Mouse (Mus musculus) ES-Bruce4 (cell line): ENCODE measurements at regions not wholly inside any gene's neighbourhood (a gene's known extent, or its start where the extent isn't known, plus 50 kb on each side); places are given as distances from the start of the nearest gene placed in this dataset.

Experiments used
- H3K27ac ChIP-seq: 2 replicates; pipeline ENCODE4 v1.5.1; 2012; ENCODE audit warnings: low read length, inconsistent platforms; ENCODE audit not compliant: insufficient read depth
- H3K27me3 ChIP-seq: 2 replicates; pipeline ENCODE4 v1.6.1; 2012; ENCODE audit warnings: mild to moderate bottlenecking, low read length, inconsistent platforms; ENCODE audit not compliant: control insufficient read depth, poor library complexity, insufficient read depth, severe bottlenecking
- H3K36me3 ChIP-seq: 2 replicates; pipeline ENCODE4 v1.6.1; 2012; ENCODE audit warnings: inconsistent platforms, mild to moderate bottlenecking, low read length, moderate library complexity; ENCODE audit not compliant: control insufficient read depth, poor library complexity, insufficient read depth, severe bottlenecking
- H3K4me1 ChIP-seq: one replicate; pipeline ENCODE4 v1.8.1; 2011; ENCODE audit warnings: low read length; ENCODE audit not compliant: control insufficient read depth, insufficient read depth
- H3K4me3 ChIP-seq: 2 replicates; pipeline ENCODE4 v1.5.1; 2011; ENCODE audit warnings: low read depth, mild to moderate bottlenecking, low read length
- H3K9ac ChIP-seq: 2 replicates; pipeline ENCODE4 v1.6.1; 2012; ENCODE audit warnings: low read depth, mild to moderate bottlenecking, inconsistent platforms; ENCODE audit not compliant: poor library complexity, severe bottlenecking
- H3K9me3 ChIP-seq: replicated peaks from 2 replicates; pipeline ENCODE4 v1.6.1; 2012; ENCODE audit warnings: mild to moderate bottlenecking, low read length, inconsistent platforms; ENCODE audit not compliant: control insufficient read depth, poor library complexity, insufficient read depth, severe bottlenecking
- CTCF ChIP-seq: IDR thresholded peaks from one replicate; pipeline ENCODE4 v1.8.1; 2011; ENCODE audit warnings: low read depth, low read length
- EP300 ChIP-seq: IDR thresholded peaks from 2 replicates; pipeline ENCODE4 v1.6.1; 2011; ENCODE audit warnings: low read depth, low read length; ENCODE audit not compliant: insufficient read depth
- POLR2A ChIP-seq: IDR thresholded peaks from one replicate; pipeline ENCODE4 v1.8.1; 2011; ENCODE audit warnings: low read length; ENCODE audit not compliant: insufficient read depth

DNA sequence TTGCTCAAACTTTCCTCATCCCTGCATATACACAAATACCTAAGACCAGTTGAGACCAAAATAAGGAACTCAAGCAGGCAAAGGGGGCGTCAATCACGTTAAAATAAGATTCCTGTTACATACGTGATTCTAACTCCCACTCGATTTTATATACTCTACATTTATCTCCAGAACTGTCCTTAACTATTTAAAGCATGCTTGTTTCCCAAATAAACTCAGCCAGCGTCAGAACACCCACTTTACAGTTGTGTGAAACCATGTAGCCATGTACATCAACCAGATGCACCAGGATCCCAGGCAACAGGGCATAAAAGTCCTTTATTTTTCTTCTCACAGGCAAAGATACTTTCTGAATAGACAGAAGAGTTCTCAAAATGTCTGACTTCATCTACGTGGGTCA, 61.5 kb downstream of the Ccna1 start:
- H3K4me3 ChIP-seq: no peak overlapping the region
- no peak overlapping the region for H3K27ac ChIP-seq
- no peaks in the 10 kb centered on the region for H3K9me3 ChIP-seq
- TF ChIP-seq EP300 (no peak), POLR2A (no peak), CTCF (no peak)
- H3K36me3 ChIP-seq: no peaks in the 10 kb centered on the region
- 0 out of 2 replicates have a peak, but pooled peaks cover 2% of the 10 kb centered on the region for H3K27me3 ChIP-seq
- H3K9ac ChIP-seq: no peak overlapping the region
- H3K4me1 ChIP-seq: peaks cover 5% of the 10 kb centered on the region

DNA sequence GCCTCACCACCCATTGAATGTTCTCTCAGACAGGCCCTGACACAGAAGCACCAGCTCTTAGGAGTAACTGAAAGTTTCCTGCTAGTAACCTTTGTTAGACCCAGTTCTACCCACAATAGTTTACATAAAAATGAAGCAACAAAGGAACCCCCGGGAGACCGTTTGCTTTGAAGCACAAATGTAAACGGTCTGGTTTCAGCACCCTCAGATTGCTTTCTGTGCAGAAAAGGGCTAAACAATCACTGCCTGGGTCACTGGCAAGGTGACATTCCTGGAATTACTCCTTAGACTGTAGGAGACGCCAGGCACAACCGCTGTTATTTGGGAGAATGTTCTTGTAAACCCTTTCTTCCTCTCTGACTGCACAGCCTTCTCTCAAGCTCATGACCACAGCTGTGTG, 65.2 kb downstream of the Ccna1 start:
- Histone ChIP-seq H3K27me3 (peaks cover 2% of the 10 kb centered on the region; the same call in 1 of the 2 replicates), H3K4me3 (no peak overlapping the region), H3K27ac (peak overlapping the region; percentile 85), H3K4me1 (peaks cover 7% of the 10 kb centered on the region), H3K9ac (no peak overlapping the region), H3K9me3 (no peaks in the 10 kb centered on the region), H3K36me3 (no peaks in the 10 kb centered on the region)
- TF ChIP-seq EP300 (peak; percentile 90), CTCF (no peak), POLR2A (no peak)

- H3K36me3 ChIP-seq: no peaks in the 10 kb centered on the region
- H3K9me3 ChIP-seq: no peaks in the 10 kb centered on the region
- no peaks in the 10 kb centered on the region; the same call in 1 of the 2 replicates for H3K27me3 ChIP-seq
- TF ChIP-seq EP300: no peak
- H3K4me1 ChIP-seq: peaks cover 7% of the 10 kb centered on the region
- H3K9ac ChIP-seq: no peak overlapping the region
- peak overlapping the region; percentile 85 for H3K27ac ChIP-seq
- H3K4me3 ChIP-seq: no peak overlapping the region
Measured at GRCm38 (mm10) chr3:54989358-54989757, 65.9 kb downstream of the Ccna1 start.

DNA sequence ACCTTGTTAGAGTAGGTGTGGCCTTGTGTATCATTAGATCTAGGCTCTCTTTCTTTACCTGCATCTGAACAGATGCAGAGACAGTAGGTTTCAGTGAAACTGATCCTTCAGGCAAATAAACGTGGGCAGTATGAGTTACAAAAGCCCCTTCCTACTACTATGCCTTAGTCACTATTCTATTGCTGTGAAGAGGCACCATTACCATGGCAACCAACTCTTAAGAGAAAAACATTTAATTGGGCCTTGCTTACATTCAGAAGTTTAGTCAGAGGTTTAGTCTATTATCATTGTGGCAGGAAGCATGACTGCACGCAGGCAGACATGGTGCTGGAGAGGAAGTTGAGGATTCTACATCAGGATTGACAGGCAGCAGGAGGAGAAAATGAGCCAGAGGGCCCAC, 65.8 kb upstream of the Sertm1 start:
- Histone ChIP-seq H3K4me3 (no peak overlapping the region), H3K27me3 (no peaks in the 10 kb centered on the region), H3K27ac (no peak overlapping the region), H3K9ac (no peak overlapping the region), H3K4me1 (no peaks in the 10 kb centered on the region), H3K9me3 (no peaks in the 10 kb centered on the region), H3K36me3 (no peaks in the 10 kb centered on the region)
- TF ChIP-seq POLR2A: no peak
- no peak for TF ChIP-seq EP300
- TF ChIP-seq CTCF: no peak

GRCm38 (mm10) chr3:54980312-54980711, 64.6 kb upstream of the Sertm1 start:
- Histone ChIP-seq H3K4me1 (no peaks in the 10 kb centered on the region), H3K4me3 (no peak overlapping the region)
- TF ChIP-seq EP300 (no peak), POLR2A (no peak), CTCF (no peak)

DNA sequence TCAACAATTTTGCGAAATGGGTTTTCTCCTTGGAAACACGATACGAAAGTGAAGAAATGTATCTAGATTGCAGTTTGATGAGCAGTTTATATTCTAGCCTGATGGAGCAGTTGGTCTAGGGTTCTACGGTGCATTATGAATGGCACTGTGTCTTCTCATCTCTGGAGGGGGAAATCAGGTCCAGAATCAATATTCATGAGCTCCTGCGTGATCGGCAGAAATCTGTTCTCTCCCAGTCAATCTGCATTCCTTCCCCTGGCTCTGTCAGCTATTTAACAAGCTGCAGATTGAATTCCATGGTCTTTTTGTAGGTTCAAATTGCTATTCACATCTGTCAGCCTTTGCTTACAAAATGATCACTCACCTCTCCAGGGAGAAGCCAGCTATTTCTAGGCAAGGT, 49.8 kb upstream of the Sertm1 start:
- Histone ChIP-seq H3K9ac (no peak overlapping the region), H3K4me1 (no peaks in the 10 kb centered on the region), H3K27me3 (no peaks in the 10 kb centered on the region), H3K4me3 (no peak overlapping the region), H3K9me3 (no peaks in the 10 kb centered on the region), H3K36me3 (no peaks in the 10 kb centered on the region), H3K27ac (no peak overlapping the region)
- TF ChIP-seq CTCF: no peak
- no peak for TF ChIP-seq EP300

More at GRCm38 (mm10) chr3:54980312-54980711, 64.6 kb upstream of the Sertm1 start:
- Histone ChIP-seq H3K36me3 (no peaks in the 10 kb centered on the region), H3K27me3 (no peaks in the 10 kb centered on the region), H3K9ac (no peak overlapping the region), H3K9me3 (no peaks in the 10 kb centered on the region), H3K27ac (no peak overlapping the region)
